Mouse (Mus musculus): ENCODE data around the gene Arpin. TPM values are rescaled to one million over a fixed set of nuclear protein-coding genes. Genes with fewer than 3 reads are reported as not detected.

Arpin gene
- polyA plus RNA-seq (2011; ENCODE audit: insufficient read depth, insufficient read length, low replicate concordance, missing spikeins) = 0.84 and 2.4 TPM in 2 replicates

DNA sequence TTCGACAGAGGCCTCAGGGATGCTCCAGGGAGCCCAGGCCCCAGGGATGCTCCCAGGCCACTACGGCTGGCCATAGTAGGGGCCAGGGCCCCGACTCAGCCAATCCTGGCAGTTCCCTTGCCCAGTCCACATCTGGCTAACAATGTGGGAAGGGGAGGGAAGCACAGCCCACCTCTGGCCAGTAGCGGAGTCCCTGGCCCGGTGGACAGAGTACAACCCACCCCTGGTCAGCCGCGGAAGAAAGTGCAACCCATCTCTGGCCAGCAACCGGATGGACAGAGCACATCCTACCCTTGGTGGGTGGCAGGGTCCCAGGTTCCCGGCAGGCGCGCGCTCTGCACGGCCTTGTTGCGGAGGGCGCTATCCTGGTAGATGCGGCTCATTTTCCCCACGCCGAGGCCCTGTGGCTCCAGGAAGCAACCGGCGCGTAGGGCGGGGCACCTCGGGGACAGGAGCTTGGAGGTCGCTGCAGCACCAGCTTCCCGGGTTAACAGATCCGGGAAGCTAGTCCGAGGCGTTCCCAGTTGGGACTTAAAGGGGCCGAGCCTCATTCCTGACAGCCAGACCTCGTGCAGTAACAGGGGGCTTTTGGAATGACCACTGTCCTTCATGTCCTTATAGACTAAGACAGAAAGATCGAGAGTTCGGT, at the start of gene Arpin:
Gene Arpin (minus strand): TSS at position 498 of the 649 bp plus-strand sequence.
- 12% methylated on average over 32 of the region's 32 CpGs for WGBS
- Histone ChIP-seq H3K27ac (ENCODE audit: control insufficient read depth, insufficient read depth, low read depth, low read length, poor library complexity) (no peak within 1 kb of the TSS), H3K4me1 (ENCODE audit: control insufficient read depth, insufficient read depth, low read length) (no peaks in the 10 kb centered on the region; the same call in 1 of the 2 replicates), H3K4me3 (replicated peaks; ENCODE audit: control insufficient read depth, low read depth, low read length) (peak within 1 kb of the TSS; percentile 2)
- TF ChIP-seq POLR2A (IDR thresholded peaks at IDR 0.05; ENCODE audit: borderline replicate concordance, control insufficient read depth, low read depth, low read length) (no peak), CTCF (IDR thresholded peaks at IDR 0.05; ENCODE audit: control insufficient read depth, insufficient read depth, low read length) (no peak)

DNA sequence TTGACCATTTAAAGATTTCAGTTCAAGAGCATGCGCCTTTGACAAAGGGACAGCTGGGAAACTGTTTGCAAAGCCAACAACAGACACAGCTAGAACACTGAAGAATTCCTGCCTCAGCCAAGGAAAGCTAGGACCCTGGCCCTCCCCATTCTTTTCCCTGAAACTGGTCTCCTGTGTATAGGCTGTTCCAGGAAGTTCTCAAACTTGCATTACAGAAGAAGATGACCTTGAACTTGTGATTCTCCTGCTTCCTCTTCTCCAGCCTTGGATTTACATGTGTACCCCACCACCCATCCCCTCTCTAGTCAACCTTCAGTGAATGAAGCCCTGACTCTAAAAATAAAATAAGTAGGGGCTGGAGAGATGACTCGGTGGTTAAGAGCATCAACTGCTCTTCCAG, 40.2 kb upstream of the Arpin start:
- 79% methylated on average over 2 of the region's 2 CpGs for WGBS
- H3K4me1 ChIP-seq (ENCODE audit: control insufficient read depth, insufficient read depth, low read length) = no peaks in the 10 kb centered on the region
- TF ChIP-seq POLR2A (IDR thresholded peaks at IDR 0.05; ENCODE audit: borderline replicate concordance, control insufficient read depth, low read depth, low read length) = no peak
- no peak for TF ChIP-seq CTCF (IDR thresholded peaks at IDR 0.05; ENCODE audit: control insufficient read depth, insufficient read depth, low read length)
- no peak overlapping the region for H3K27ac ChIP-seq (ENCODE audit: control insufficient read depth, insufficient read depth, low read depth, low read length, poor library complexity)
- no peak overlapping the region for H3K4me3 ChIP-seq (replicated peaks; ENCODE audit: control insufficient read depth, low read depth, low read length)

- no peak overlapping the region for H3K4me3 ChIP-seq (replicated peaks; ENCODE audit: control insufficient read depth, low read depth, low read length)
- no peaks in the 10 kb centered on the region for H3K4me1 ChIP-seq (ENCODE audit: control insufficient read depth, insufficient read depth, low read length)
- H3K27ac ChIP-seq (ENCODE audit: control insufficient read depth, insufficient read depth, low read depth, low read length, poor library complexity) = no peak overlapping the region
- TF ChIP-seq CTCF (IDR thresholded peaks at IDR 0.05; ENCODE audit: control insufficient read depth, insufficient read depth, low read length) (no peak), POLR2A (IDR thresholded peaks at IDR 0.05; ENCODE audit: borderline replicate concordance, control insufficient read depth, low read depth, low read length) (no peak)
- 74% methylated on average over 5 of the region's 5 CpGs for WGBS
These were observed 37.0 kb upstream of the Arpin start for GRCm38 (mm10) chr7:79972195-79972594.

GRCm38 (mm10) chr7:79970336-79970735, 35.2 kb upstream of the Arpin start:
- no peak overlapping the region for H3K27ac ChIP-seq (ENCODE audit: control insufficient read depth, insufficient read depth, low read depth, low read length, poor library complexity)
- TF ChIP-seq CTCF (IDR thresholded peaks at IDR 0.05; ENCODE audit: control insufficient read depth, insufficient read depth, low read length) = no peak
- no peak for TF ChIP-seq POLR2A (IDR thresholded peaks at IDR 0.05; ENCODE audit: borderline replicate concordance, control insufficient read depth, low read depth, low read length)
- no peaks in the 10 kb centered on the region for H3K4me1 ChIP-seq (ENCODE audit: control insufficient read depth, insufficient read depth, low read length)
- H3K4me3 ChIP-seq (replicated peaks; ENCODE audit: control insufficient read depth, low read depth, low read length) = no peak overlapping the region
- 72% methylated on average over 1 of the region's 1 CpGs for WGBS

- Histone ChIP-seq H3K4me3 (replicated peaks; ENCODE audit: control insufficient read depth, low read depth, low read length) (no peak overlapping the region), H3K4me1 (ENCODE audit: control insufficient read depth, insufficient read depth, low read length) (no peaks in the 10 kb centered on the region), H3K27ac (ENCODE audit: control insufficient read depth, insufficient read depth, low read depth, low read length, poor library complexity) (no peak overlapping the region)
- no peak for TF ChIP-seq POLR2A (IDR thresholded peaks at IDR 0.05; ENCODE audit: borderline replicate concordance, control insufficient read depth, low read depth, low read length)
- 81% methylated on average over 6 of the region's 6 CpGs for WGBS
These were observed 33.2 kb upstream of the Arpin start for GRCm38 (mm10) chr7:79968326-79968725.

- no peak for TF ChIP-seq POLR2A (IDR thresholded peaks at IDR 0.05; ENCODE audit: borderline replicate concordance, control insufficient read depth, low read depth, low read length)
- no peak for TF ChIP-seq CTCF (IDR thresholded peaks at IDR 0.05; ENCODE audit: control insufficient read depth, insufficient read depth, low read length)
- Histone ChIP-seq H3K27ac (ENCODE audit: control insufficient read depth, insufficient read depth, low read depth, low read length, poor library complexity) (no peak overlapping the region), H3K4me1 (ENCODE audit: control insufficient read depth, insufficient read depth, low read length) (no peaks in the 10 kb centered on the region), H3K4me3 (replicated peaks; ENCODE audit: control insufficient read depth, low read depth, low read length) (no peak overlapping the region)
- WGBS = 68% methylated on average over 1 of the region's 1 CpGs
These were observed 26.4 kb upstream of the Arpin start for GRCm38 (mm10) chr7:79961600-79961999.

- Histone ChIP-seq H3K27ac (ENCODE audit: control insufficient read depth, insufficient read depth, low read depth, low read length, poor library complexity) (no peak overlapping the region), H3K4me3 (replicated peaks; ENCODE audit: control insufficient read depth, low read depth, low read length) (no peak overlapping the region), H3K4me1 (ENCODE audit: control insufficient read depth, insufficient read depth, low read length) (no peaks in the 10 kb centered on the region)
- WGBS = 89% methylated on average over 1 of the region's 1 CpGs
- TF ChIP-seq POLR2A (IDR thresholded peaks at IDR 0.05; ENCODE audit: borderline replicate concordance, control insufficient read depth, low read depth, low read length) = no peak
- TF ChIP-seq CTCF (IDR thresholded peaks at IDR 0.05; ENCODE audit: control insufficient read depth, insufficient read depth, low read length) = no peak
These were observed 21.0 kb upstream of the Arpin start for GRCm38 (mm10) chr7:79956131-79956530.

DNA sequence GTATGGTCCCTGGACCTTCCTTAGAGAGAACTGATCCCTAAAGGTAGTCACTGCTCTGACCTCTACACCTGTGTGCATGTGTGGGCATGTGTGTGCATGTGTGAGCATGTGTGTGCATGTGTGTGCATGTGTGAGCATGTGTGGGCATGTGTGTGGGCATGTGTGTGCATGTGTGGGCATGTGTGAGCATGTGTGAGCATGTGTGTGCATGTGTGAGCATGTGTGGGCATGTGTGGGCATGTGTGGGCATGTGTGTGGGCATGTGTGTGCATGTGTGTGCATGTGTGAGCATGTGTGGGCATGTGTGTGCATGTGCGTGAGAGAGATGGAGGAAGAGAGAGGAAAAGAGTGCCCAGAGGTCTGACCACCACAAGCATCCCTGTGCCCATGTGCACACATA, 19.7 kb upstream of the Arpin start:
- WGBS = 79% methylated on average over 1 of the region's 1 CpGs
- Histone ChIP-seq H3K27ac (ENCODE audit: control insufficient read depth, insufficient read depth, low read depth, low read length, poor library complexity) (no peak overlapping the region), H3K4me1 (ENCODE audit: control insufficient read depth, insufficient read depth, low read length) (no peaks in the 10 kb centered on the region), H3K4me3 (replicated peaks; ENCODE audit: control insufficient read depth, low read depth, low read length) (no peak overlapping the region)
- TF ChIP-seq POLR2A (IDR thresholded peaks at IDR 0.05; ENCODE audit: borderline replicate concordance, control insufficient read depth, low read depth, low read length) (no peak), CTCF (IDR thresholded peaks at IDR 0.05; ENCODE audit: control insufficient read depth, insufficient read depth, low read length) (no peak)

DNA sequence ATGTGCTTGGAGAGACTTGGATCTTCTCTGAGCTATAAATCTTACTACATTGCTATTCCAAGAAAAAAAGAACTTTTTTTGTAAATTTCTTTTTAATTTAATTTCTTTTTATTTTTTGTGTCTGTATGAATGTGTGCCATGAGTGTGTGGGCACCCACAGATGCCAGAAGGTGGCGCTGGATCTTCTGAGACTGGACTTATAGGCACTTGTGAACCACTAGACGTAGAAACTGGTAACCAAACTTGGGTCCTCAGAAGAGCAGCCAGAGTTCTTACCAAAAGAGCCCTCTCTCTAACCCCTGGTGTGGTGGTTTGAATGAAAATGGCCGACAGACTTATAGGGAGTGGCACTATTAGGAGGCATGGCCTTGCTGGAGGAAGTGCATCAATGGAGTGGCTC, 15.9 kb upstream of the Arpin start:
- no peak for TF ChIP-seq CTCF (IDR thresholded peaks at IDR 0.05; ENCODE audit: control insufficient read depth, insufficient read depth, low read length)
- no peak for TF ChIP-seq POLR2A (IDR thresholded peaks at IDR 0.05; ENCODE audit: borderline replicate concordance, control insufficient read depth, low read depth, low read length)
- no peak overlapping the region for H3K27ac ChIP-seq (ENCODE audit: control insufficient read depth, insufficient read depth, low read depth, low read length, poor library complexity)
- no peak overlapping the region for H3K4me3 ChIP-seq (replicated peaks; ENCODE audit: control insufficient read depth, low read depth, low read length)
- 77% methylated on average over 3 of the region's 3 CpGs for WGBS
- H3K4me1 ChIP-seq (ENCODE audit: control insufficient read depth, insufficient read depth, low read length) = no peaks in the 10 kb centered on the region
